Comparison of ENCODE assay signal across 25 mouse cellular contexts in genomic region chr19:15973365-15973764, GRCm38 (mm10).
"Had no signal": no experiment of that assay in that cellular context is flagged by ENCODE, and none has a peak within 500 bp of the region (broad histone marks: within the 10 kb centered on the region; RNA-seq: fewer than 3 reads in every experiment).

No protein-coding gene starts in this region.

- DNase-seq: gastrocnemius, adult 2 months; gastrocnemius, postnatal 10 days; gastrocnemius, postnatal 25 days; heart, adult 18-20 months; heart, postnatal 10 days; heart, postnatal 4 days; kidney, adult 8-10 months; kidney, postnatal 10 days; kidney, postnatal 36 days; liver; liver, embryonic 13.5 days had no signal

- H3K9ac ChIP-seq: heart, embryonic 12.5 days; hindbrain, embryonic 12.5 days; hindbrain, embryonic 14.5 days; intestine, embryonic 15.5 days; limb, embryonic 12.5 days; liver, embryonic 13.5 days had no signal

- H3K27me3 ChIP-seq: heart, embryonic 12.5 days; hindbrain, embryonic 12.5 days; intestine, embryonic 15.5 days; limb, embryonic 12.5 days; liver, embryonic 13.5 days had no signal

- ATAC-seq: hindbrain, embryonic 16.5 days; inflammation-experienced regulatory T-cells, adult 6 months; intestine, embryonic 15.5 days; intestine, postnatal 0 days had no signal

- H3K4me2 ChIP-seq: heart, embryonic 12.5 days; hindbrain, embryonic 12.5 days; hindbrain, embryonic 14.5 days; intestine, embryonic 15.5 days; limb, embryonic 12.5 days; liver, embryonic 11.5 days; liver, embryonic 13.5 days had no signal

- H3K4me1 ChIP-seq: hindbrain, embryonic 10.5 days; hindbrain, embryonic 12.5 days; intestine, embryonic 15.5 days; limb, embryonic 10.5 days; limb, embryonic 12.5 days had no signal

- H3K27ac ChIP-seq: gastrocnemius, adult 2 months; heart, embryonic 10.5 days; hindbrain, embryonic 10.5 days; hindbrain, embryonic 12.5 days; hindbrain, embryonic 14.5 days; intestine, embryonic 15.5 days; layer of hippocampus, adult 2 months; left cerebral cortex, adult 2 months; limb, embryonic 10.5 days; limb, embryonic 12.5 days; liver, embryonic 13.5 days had no signal

- H3K9me3 ChIP-seq: heart, embryonic 10.5 days; heart, embryonic 12.5 days; hindbrain, embryonic 10.5 days; hindbrain, embryonic 12.5 days; intestine, embryonic 15.5 days; limb, embryonic 10.5 days; limb, embryonic 12.5 days; liver, embryonic 13.5 days had no signal

- H3K4me3 ChIP-seq: gastrocnemius, adult 2 months; heart, embryonic 10.5 days; heart, embryonic 12.5 days; hindbrain, embryonic 10.5 days; hindbrain, embryonic 12.5 days; intestine, embryonic 15.5 days; layer of hippocampus, adult 2 months; left cerebral cortex, adult 2 months; limb, embryonic 10.5 days; limb, embryonic 12.5 days; liver, embryonic 13.5 days had no signal
